Mouse (Mus musculus): ENCODE data around the gene Orc5.

Gene Orc5

GRCm38 (mm10) chr5:22550033-22550551 lies at the start of gene Orc5:
TSS of gene Orc5 (minus strand) at chr5:22550429.
- DNase-seq: peak; percentile 98

- no peak for DNase-seq
Observed at GRCm38 (mm10) chr5:22596981-22597380, 46.8 kb upstream of the Orc5 start.

GRCm38 (mm10) chr5:22589370-22589966 lies 39.2 kb upstream of the Orc5 start:
- DNase-seq: no peak

GRCm38 (mm10) chr5:22587492-22587891 lies 37.3 kb upstream of the Orc5 start:
- no peak for DNase-seq

GRCm38 (mm10) chr5:22584556-22584955 lies 34.3 kb upstream of the Orc5 start:
- no peak for DNase-seq

- DNase-seq: no peak
Observed at GRCm38 (mm10) chr5:22578011-22578410, 27.8 kb upstream of the Orc5 start.

- no peak for DNase-seq
Observed at GRCm38 (mm10) chr5:22574751-22575150, 24.5 kb upstream of the Orc5 start.

GRCm38 (mm10) chr5:22574161-22574560 lies 23.9 kb upstream of the Orc5 start:
- DNase-seq: no peak

GRCm38 (mm10) chr5:22573696-22574095 lies 23.5 kb upstream of the Orc5 start:
- DNase-seq: no peak

- no peak for DNase-seq
Observed at GRCm38 (mm10) chr5:22572881-22573280, 22.7 kb upstream of the Orc5 start.

- DNase-seq: no peak
Observed at GRCm38 (mm10) chr5:22572456-22572855, 22.2 kb upstream of the Orc5 start.

- DNase-seq: no peak
Observed at GRCm38 (mm10) chr5:22565708-22566107, 15.5 kb upstream of the Orc5 start.

- no peak for DNase-seq
Observed at GRCm38 (mm10) chr5:22559801-22560200, 9.6 kb upstream of the Orc5 start.

GRCm38 (mm10) chr5:22557491-22558113 lies 7.4 kb upstream of the Orc5 start:
- DNase-seq: peak; percentile 73

GRCm38 (mm10) chr5:22556713-22557112 lies 6.5 kb upstream of the Orc5 start:
- peak; percentile 72 for DNase-seq

GRCm38 (mm10) chr5:22552233-22552765 lies 2.1 kb upstream of the Orc5 start:
- DNase-seq: no peak

- DNase-seq: peak; percentile 23
Observed at GRCm38 (mm10) chr5:22549366-22550032, 730 bp downstream of the Orc5 start.

GRCm38 (mm10) chr5:22548556-22549161 lies 1.6 kb downstream of the Orc5 start:
- DNase-seq: no peak

- peak; percentile 53 for DNase-seq
Observed at GRCm38 (mm10) chr5:22546536-22546935, 3.7 kb downstream of the Orc5 start.

- DNase-seq: no peak
Observed at GRCm38 (mm10) chr5:22545305-22545704, 4.9 kb downstream of the Orc5 start.

- no peak for DNase-seq
Observed at GRCm38 (mm10) chr5:22542676-22543075, 7.6 kb downstream of the Orc5 start.

GRCm38 (mm10) chr5:22538996-22539600 lies 11.1 kb downstream of the Orc5 start:
- no peak for DNase-seq

GRCm38 (mm10) chr5:22536695-22537094 lies 13.5 kb downstream of the Orc5 start:
- no peak for DNase-seq

All from liver (tissue).